Mouse (Mus musculus) cerebellum, postnatal 14 days (tissue): ENCODE results near the gene Myl4.

Experiments
- DNase-seq, 2 experiments: peaks; one replicate each; pipeline ENCODE4 v3.0.0; 2021; ENCODE audit warnings: mixed read lengths in 2 of 2

Myl4 gene

DNA sequence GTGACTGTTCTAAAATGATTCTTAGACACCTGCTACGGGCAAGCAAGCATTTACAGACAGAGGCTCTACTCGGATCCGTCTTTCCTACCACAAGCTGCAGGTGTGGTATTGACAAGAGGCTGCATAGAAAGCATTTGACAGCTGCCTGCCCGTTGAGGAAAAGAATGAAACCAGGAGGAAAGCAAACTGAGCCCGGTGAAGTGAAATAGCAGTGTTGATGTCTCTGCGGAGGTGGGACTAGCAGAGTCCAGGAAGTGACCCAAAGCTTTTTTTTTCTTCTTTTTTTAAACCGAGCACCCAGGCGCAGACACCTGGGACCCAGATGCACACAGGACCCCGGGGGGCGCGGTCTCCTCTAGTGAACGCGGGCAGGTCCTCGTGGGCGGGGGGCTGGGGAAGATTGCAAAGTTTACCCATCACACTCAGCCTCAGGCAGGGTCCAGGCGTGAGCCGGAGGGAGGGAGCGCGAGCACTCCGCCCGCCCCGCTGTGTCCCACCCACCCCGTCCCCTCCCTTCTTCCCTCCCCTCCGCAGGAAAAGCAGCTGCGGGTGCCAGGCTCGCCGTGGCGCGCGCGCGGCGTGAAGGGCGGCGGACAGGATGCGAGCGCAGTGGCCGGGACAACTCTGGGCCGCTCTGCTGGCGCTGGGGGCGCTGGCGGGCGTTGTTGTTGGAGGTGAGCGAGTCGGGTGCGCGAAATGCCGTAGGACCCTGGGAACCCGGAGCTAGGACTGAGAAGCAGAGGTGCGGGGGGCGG lies 57.2 kb downstream of the Myl4 start, which contains the start of gene Itgb3:
Itgb3 (plus strand) TSS at position 510 of the 755 bp plus-strand sequence.
- peak; percentile 85 to 87 for DNase-seq

GRCm38 (mm10) chr11:104608249-104608920 lies 57.9 kb downstream of the Myl4 start:
- no peak for DNase-seq

- no peak for DNase-seq
Measured at GRCm38 (mm10) chr11:104609033-104609684, 58.7 kb downstream of the Myl4 start.

DNA sequence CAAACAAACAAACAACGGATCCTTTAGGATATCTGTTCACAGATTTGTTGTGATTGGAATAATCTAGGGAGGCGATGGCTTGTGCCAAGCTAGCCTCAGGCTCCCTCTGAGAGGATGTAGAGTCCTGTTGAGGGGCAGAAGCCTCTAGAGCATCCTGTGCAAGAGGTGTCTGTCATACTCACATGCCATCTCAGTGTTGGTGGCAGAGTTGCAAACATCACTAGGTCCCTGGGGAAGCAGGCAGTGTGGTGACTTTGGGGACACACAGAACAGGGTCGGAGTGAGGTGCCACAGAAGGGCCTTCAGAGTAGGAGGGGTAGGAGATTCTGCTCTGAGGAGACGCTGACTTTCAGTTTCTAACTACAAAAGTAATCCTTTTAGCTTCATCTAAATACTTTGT lies 59.3 kb downstream of the Myl4 start:
- DNase-seq: no peak

GRCm38 (mm10) chr11:104611579-104612151 lies 61.2 kb downstream of the Myl4 start:
- DNase-seq: no peak

- no peak for DNase-seq
Measured at GRCm38 (mm10) chr11:104613551-104613950, 63.1 kb downstream of the Myl4 start.

GRCm38 (mm10) chr11:104614130-104614529 lies 63.7 kb downstream of the Myl4 start:
- no peak for DNase-seq

- no peak for DNase-seq
Measured at GRCm38 (mm10) chr11:104616182-104616581, 65.7 kb downstream of the Myl4 start.

- no peak for DNase-seq
Measured at GRCm38 (mm10) chr11:104618638-104619076, 68.2 kb downstream of the Myl4 start.

DNA sequence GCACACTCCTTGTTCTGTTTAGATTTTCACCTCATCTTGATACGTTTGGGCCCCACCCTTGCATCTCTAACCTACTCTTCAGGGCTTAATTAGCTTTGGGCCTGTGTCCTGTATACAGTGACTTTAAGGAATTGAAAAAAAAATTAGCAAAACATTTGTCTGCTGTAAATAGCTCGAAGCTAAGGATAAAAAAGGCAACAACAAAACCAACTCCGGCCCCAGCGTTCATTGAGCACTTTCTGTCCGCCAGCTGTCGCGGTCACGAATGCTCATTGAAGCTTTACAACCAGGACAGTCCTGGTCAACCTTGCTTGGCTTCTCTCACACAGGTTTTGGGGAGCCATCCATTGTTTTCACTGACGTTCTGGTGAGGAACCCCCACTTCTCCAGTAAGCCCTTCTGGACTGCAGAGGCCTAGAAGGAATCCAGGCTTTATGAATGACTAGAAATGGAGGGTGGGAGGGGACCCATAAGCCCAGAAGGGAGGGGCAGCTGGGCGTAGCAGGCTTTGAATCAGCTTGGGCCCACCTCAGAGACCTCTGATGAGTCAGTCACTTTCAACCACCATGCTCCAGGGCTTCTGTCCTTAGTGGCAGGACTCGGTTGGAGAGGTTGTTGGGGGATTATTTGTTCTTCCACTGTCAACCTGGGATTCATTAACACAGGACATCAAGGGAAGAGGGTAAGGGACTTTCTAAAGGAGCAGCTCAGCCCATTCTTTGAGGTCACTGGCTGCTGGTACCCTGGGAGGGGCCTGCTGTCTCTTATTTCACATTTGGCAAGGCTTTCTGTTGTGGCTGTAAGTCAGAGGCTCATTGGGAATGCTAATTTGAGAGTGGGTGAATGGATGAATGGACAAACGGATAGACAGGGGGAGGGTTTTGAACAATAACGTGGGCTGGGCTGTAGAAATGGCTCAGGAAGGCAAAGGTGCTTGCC lies 68.9 kb downstream of the Myl4 start:
- DNase-seq: no peak

- DNase-seq: no peak
Measured at GRCm38 (mm10) chr11:104622040-104622962, 71.8 kb downstream of the Myl4 start.

- peak in 1 of 2 experiments; percentile 49 for DNase-seq
Measured at GRCm38 (mm10) chr11:104624791-104625391, 74.4 kb downstream of the Myl4 start.

DNA sequence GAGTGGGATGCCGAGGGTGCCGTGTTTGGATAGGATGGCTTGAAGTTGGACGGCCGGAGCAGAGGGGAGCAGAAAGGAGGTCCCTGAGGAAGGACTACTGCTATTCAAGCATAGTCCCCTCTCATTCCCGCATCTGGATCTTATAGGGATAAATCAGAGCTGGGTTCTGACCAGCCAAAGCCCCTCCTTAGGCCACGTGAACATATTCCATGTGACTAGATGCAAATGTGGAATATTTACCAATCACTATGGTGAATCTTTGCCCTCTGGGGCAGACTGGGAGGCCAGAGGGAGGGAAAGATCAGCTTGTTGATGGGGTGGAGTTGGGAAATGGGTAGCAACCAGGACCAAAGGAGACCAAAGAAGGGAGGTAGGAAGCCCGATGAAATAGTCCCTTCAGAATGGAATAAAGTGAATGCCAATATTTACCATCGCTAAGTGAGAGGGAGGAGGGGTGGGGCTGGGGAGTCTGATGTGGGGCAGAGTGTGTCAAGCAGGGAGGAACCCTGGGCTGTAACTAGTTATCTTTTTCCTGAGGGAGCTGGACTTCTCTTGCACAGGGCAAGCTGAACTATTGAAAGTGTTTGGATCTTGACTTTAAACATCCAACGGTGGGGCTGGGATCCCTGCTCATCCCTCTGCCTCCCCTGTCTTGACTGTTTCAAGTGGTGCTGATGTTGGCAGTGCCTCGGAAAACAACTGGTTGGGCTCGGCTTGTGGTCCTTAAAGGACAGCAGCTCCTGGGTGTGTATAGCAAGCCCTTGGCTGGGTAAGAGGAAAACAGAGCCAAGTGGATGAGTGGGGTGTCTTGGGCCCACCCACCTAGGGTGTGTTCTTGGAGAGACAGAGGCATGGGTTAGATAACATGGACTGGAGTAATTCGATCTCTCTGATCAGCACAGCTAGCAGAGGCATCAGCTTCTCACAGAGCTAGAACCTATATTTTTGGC lies 75.3 kb downstream of the Myl4 start:
- DNase-seq: no peak

- no peak for DNase-seq
Measured at GRCm38 (mm10) chr11:104626635-104627034, 76.2 kb downstream of the Myl4 start.

GRCm38 (mm10) chr11:104627616-104628301 lies 77.3 kb downstream of the Myl4 start:
- DNase-seq: no peak

- no peak for DNase-seq
Measured at GRCm38 (mm10) chr11:104628566-104628965, 78.1 kb downstream of the Myl4 start.

GRCm38 (mm10) chr11:104630185-104630835 lies 79.8 kb downstream of the Myl4 start:
- DNase-seq: peak; percentile 83 to 86

DNA sequence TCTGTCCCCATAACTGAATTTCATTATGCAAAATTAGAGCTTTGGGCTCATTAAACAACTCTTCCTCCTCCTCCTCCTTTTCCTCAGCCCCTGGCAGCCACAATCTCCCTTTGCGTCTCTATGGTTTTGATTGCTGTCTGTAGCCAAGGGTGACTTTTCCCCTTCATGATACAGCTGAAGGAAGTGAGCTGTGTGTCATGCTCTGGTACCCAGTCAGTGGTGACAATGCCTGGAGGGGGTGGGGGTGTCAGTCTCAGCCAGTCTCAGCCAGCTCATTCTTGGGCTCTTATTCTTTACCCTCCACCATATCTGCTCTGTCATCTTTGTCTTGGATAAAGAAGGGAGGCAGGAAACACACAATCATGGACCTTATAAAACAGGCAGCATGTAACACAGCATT lies 80.8 kb downstream of the Myl4 start:
- no peak for DNase-seq
